Mouse (Mus musculus) common myeloid progenitor, adult 5-6 weeks (primary cell): ENCODE measurements around the gene Gng12. TPM values are rescaled to one million over a fixed set of nuclear protein-coding genes. Genes with fewer than 3 reads are reported as not detected.

Experiments used
- ATAC-seq: replicated peaks from 2 replicates; pipeline ENCODE4 v1.8.0; 2016; ENCODE audit warnings: low read depth, mild to moderate bottlenecking, moderate TSS enrichment, inconsistent platforms; ENCODE audit not compliant: poor library complexity, severe bottlenecking
- total RNA-seq: library from RNA; stranded (forward); fragments of 200-1000, 187-1606 nt; gene quantifications from 2 replicates; pipeline ENCODE4 v1.2.3, GENCODE M21; 2017

Gene Gng12
- total RNA-seq, 1 experiment from 2014 or later: 79.5 TPM

DNA sequence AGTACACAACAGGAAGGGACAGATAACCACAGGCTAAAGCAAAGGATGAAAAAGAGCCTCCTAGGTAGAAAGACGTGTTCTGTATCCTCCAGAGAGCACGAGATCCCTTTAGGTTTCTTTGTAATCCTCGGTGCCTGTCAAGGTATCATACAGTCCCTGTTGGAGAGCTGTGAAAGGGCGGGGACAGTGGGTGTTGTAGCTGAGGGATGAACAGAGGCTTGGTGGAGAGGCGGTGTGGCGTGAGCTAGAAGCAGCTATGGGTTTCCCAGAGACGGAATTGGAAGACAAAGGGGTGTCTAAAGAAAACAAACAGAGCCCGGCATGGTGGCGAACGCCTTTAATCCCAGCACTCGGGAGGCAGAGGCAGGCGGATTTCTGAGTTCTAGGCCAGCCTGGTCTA lies 89.9 kb downstream of the Gng12 start:
- ATAC-seq: no peak

DNA sequence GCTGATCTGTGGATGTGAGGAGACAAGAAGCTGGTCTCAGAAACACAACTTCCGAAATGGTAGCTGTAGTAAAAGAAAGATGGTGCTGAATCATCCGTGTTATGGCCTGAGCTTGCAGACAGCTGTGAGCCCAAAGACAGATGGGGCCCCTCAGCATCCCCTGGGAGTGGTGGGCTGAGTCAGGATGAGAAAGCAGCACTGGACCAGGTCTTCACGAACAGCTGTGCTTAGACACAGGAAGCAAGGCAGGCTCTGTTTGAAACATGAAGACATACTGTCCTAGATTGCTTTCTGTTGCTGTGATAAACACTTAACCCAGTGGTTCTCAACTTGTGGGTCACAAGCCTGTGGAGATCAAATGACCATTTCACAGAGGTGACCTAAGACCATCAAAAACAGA lies 91.4 kb downstream of the Gng12 start:
- ATAC-seq: no peak; the same call in 1 of the 2 replicates

DNA sequence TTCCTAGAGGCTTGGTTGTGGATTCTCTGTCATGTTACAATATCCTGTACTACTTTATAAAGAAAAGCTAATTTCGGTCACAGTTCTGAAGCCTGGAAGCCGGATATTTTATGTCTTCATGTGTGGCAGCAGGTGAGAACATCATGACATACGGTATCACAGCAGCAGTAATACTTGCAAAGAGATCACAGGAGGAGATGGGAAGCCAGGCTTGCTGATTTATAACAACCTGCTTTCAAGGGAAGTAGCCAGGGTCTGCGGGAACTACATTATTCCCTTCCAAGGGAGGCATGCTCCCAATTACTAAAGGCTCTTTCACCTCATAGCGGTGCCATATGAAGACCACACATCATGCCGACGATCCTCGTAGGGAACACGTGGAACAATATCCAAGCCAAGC lies 92.2 kb downstream of the Gng12 start:
- ATAC-seq: no peak

DNA sequence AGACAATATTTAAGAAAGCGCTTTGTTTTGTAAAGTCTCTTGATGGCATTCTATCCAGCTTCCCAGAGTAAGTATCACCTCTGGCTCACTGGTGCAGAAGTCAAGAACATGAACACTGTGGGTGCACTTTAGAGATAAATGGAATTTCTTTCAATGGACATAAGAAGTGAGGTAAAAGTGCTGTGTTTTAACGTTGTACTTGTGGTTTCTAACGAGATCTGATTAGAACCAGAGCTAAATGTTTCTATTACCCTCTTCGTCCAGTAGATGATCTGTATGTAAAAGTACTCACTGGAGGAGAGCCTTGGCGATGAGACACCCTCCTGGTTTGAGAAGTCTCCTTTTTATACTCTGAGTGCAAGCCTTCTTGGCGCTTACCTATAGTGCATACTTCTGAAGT lies 92.8 kb downstream of the Gng12 start:
- peak; percentile 34 for ATAC-seq

DNA sequence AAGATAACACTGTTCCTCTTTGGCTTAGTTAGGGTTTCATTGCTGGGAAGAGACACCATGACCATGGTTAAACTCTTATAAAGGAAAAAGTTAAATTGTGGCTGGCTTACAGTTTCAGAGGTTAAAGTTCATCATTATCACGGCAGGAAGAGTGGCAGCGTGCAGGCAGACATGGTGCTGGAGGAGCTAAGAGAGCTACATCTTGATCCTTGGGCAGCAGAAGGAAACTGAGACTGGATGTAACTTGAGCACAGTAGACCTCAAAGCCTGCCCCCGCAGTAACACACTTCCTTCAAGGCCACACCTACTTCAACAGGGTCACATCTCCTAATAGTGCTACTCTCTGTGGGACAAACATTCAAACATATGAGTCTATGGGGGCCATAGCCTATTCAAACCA lies 93.3 kb downstream of the Gng12 start:
- ATAC-seq: 0 out of 2 replicates have a peak, but pooled peaks have one; percentile 33

DNA sequence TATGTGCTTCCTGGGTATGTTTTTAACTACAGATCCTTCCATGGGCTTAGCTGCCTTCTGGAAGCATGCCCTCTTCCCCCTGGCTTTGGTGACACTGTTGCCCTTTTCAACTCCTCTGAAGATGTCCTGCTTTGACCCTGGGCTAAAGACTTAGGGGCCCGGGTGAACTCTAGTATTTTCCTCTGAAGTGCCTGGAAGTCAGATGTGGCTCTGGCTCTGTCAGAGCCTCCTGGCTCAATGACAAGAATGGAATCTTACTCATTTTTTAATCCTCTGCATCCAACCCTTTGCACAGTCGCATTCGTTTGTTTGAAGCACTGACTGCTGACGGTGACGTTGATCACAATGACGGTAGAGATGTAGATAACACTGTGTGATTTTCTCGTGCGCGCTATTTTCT lies 96.0 kb downstream of the Gng12 start:
- no peak for ATAC-seq

DNA sequence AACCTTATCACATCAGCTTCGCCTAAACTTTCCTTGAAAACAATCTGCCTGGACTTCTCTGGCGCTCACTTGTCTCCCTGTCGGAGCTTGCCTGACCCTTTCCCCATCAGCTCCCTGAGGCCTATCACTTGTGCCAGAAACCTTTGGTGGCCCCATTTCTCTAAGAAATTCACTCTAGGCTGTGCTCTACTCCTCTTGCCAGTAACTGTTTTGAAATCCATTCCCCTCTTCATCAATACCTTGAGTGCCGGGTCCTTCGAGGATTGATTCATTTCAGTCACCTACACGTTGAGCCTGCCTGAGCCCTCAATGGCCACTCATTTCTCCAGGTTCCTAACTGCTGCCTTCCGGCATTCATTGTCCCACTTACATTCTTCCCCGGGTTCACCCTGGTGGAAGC lies 96.6 kb downstream of the Gng12 start:
- no peak for ATAC-seq

DNA sequence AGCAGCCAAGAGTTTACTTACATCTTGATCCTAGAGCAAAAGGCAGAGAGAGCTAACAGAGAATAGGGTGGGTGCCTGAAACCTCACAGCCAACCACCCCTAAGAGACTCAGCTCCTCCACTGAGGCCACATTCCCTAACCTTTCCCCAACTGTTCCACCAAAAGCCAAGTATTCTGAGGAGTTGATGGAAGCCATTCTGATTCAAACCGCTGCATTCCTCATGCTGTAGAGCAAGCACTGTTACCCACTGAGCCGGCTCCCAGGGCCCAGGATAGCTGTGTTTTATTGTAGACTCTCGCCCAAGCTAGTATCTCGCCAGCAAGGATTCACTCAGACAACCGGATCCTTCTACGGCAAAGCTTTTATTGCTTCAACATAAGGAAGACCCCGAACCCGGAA lies 98.8 kb downstream of the Gng12 start:
- no peak for ATAC-seq

DNA sequence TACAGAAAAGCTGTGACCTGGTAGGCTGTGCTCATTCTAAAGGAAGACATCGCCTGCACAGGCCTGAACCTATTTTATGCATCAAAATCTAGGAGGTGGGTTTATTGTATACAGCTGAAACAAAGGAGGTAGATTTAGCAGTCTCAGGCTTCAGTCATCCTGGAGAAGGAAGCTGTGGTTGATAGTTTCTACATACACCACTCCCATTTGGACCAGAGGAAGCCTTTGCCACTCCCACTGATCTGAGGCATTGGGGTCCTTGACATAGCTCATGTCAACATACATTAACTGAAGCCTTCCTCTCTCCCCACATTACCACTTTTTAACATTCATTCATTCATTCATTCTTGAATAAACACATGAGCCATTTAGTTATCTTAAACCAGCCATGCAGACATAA lies 99.6 kb downstream of the Gng12 start:
- ATAC-seq: peak; percentile 86

DNA sequence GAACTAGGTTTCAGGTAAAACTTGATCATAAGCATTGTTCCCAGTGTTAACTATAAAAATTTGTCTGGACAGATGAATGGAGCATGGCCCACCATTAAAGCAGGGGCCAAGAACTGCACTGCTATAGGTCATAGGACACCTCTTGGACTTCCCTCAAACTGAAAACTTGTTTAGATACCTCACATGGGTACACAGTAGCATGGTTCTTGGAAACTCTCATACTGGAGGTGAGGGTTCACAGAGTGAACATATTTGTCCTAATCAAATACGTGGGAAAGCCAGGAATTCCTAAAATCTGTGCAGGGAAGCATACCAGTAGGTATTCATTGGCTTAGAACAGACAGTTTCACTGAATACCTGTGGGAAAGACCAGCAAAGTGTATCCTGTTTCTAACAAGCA lies 100.1 kb downstream of the Gng12 start:
- ATAC-seq: no peak

DNA sequence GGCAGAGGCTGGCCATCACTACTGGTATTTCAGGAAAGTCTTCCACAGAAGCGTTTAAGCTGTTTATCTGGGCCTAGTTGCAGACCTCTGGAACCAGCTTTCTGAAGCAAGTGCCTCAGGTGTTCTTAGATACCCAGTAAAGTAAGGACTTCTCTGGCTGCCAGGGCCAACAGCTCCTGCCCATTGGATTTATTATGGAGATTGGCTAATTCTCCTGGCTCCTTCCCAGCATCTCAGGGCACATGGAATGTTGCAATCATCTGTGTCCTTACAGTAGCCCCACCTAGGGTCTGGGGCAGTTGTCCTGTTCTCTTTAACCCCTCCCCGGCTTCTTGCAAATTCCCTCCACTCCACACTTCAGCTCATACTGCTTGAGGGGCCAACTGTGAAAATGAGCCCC lies 102.4 kb downstream of the Gng12 start:
- ATAC-seq: no peak

DNA sequence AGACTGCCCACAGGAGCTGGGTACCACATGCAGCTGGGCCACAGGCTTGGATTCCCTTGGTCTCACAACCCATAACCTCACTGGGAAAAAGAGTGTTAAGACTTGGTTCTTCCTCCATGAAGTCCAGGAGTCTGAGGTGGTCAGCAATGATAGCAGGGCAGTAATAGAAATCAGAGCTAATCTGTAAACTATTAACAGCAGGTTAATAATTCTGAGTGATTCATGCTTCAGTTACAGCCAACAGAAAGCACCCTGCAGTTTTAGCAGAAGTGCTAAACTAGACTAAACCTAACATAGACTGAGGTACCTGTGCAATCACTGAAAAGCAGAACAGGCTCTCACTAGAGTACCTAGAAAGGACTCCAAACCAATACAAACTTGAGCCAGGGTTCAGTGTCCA lies 103.6 kb downstream of the Gng12 start:
- ATAC-seq: no peak

DNA sequence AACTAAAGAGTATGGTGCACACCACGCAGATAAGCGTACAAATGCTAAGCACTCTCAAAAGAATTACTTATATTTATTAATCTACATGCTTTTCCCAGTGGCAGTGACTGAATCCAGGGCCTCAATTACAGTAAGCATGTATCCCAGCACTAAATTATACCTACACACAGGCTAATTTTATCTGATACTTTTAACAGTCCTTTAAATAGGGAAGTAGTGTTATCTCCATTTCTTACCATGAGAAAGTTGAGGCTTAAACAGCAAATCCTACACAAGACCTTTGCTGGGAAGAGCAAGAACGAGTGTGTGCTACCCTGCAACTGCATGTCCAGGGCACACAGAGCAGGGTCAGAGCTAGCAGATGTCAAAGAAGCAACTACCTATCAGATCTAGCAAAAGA lies 113.7 kb downstream of the Gng12 start:
- peak; percentile 22; the same call in 1 of the 2 replicates for ATAC-seq

DNA sequence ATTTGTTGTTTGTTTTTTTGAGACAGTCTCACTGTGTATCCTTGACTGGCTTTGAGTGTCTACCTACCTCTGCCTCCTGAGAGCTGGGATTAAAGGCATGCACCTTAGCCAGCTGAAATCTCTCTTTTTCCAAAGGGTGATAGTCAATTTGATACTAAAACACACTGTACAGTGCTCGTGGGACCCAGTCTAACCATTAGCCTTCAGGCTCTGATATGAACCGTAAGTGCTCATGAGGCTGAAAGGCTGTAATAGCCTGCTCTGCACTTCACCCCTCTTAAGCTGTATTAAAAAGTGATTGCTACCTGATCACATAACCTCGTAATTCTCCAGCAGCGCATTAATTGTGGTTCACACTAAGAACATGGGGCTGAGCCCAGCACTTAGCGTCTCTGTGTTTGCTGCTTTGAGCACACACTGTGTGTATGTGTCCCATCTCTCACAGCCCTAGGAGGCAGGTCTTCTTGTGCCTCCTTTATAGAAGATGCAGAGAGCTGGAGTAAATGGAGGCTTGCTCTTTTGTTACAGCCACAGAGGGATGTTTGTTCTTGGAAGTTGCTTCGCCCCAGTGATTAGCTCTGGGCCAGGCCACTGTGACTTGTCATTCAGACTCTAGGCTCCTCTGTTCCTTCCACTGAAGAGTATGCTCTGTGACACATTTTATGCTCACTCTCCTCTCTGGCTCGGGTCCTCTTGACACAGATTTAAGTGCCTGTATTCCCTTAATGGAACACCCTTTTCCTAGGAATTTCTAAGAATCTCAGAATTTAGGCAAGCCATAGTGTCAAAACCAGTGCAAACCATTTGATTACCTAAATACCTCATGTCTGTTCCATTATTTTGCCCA lies 114.4 kb downstream of the Gng12 start:
- ATAC-seq: no peak

DNA sequence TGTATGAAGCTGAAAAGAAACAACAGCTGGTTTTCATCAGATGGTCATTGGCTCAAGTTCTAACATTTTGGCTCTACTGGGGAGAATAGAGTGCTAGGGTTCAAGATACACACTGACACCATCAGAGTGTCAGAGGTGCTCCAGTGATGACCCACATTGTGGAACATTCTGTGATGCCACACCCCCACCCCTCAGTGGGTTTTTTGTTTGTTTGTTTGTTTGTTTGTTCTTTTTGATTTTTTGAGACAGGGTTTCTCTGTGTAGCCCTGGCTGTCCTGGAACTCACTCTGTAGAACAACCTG lies 115.0 kb downstream of the Gng12 start:
- no peak for ATAC-seq

DNA sequence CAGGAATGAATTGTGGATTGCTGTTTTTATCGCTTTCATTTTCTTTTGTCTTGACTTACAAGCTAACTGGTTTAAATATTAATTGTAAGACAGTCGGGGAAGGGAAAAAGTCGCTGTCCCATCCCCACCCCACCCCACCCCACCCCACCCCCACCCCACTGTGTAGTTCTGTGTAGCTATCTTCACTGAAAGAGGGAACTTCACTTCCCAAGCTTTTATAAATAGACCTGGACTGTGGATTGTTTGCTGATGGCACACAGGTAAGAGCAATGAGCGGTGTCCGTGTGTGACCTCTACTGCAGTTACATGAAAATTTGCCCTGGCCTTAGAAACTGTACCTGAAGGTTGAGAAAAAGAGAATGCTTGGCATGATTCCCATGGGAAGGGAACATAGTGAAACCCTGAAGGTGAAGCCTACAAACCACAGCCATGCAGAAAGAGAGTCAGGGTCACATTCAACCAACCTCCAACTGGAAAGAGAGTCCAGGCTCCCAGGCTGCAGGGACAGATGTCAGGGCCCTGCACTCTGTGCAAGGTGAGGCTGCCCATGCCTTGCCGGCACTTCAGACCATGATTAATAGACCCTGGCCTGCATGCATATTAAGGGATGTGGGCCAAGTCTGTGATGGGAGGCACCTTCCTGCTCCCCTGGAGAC lies 117.2 kb downstream of the Gng12 start:
- ATAC-seq: no peak

DNA sequence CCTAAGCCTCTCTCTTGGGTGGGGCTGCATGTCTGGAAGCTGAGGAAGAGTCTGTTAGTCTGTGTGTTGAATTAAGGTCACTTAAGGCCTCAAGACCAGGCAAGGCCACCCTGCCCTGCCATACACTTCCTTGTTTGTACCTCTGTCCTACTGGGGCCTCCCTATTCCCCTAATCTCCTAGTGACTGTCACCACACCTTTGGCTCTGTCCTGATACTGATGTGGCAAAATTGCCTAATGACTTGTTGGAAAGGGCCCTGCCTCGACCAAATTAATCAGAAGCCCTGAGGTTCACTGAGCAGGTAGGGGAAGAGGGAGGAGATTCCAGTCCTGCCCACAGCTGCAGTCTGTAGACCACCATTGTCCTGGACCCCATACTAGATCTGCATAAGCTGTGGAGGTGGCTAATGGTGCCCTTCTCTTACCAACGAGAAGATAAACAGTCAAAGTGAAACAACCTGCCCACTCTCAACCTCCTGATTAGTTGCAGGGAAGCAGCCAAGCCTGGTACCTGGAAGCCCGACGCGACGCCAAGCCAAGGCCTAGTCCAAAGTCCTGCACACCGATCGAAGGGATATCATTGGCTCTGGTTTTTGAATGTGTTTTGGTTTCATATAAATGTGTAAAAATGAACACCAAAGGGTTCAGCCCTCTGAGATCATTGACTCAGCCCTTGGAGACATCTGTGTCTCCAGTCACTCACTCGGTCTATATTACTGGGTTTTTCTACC lies 117.9 kb downstream of the Gng12 start:
- no peak for ATAC-seq

DNA sequence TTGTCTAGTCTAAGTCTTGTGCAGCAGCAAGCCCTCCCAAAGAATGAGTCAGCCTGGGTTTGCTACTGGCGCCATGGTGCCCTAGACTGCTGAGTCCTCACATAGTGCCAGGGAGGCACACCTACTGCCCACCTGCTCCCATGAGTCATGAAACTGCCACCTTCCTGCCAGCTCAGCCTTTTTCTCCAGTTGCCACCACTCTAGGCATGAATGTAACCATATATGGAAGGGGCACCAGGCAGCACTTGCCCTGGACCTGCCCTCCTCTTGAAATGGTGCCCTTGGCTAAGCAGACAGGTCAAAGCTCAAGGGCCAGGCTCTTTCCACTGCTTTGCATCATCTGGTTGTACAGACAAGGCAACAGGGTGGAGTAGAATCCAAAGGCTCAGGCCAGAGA lies 118.5 kb downstream of the Gng12 start:
- no peak for ATAC-seq

DNA sequence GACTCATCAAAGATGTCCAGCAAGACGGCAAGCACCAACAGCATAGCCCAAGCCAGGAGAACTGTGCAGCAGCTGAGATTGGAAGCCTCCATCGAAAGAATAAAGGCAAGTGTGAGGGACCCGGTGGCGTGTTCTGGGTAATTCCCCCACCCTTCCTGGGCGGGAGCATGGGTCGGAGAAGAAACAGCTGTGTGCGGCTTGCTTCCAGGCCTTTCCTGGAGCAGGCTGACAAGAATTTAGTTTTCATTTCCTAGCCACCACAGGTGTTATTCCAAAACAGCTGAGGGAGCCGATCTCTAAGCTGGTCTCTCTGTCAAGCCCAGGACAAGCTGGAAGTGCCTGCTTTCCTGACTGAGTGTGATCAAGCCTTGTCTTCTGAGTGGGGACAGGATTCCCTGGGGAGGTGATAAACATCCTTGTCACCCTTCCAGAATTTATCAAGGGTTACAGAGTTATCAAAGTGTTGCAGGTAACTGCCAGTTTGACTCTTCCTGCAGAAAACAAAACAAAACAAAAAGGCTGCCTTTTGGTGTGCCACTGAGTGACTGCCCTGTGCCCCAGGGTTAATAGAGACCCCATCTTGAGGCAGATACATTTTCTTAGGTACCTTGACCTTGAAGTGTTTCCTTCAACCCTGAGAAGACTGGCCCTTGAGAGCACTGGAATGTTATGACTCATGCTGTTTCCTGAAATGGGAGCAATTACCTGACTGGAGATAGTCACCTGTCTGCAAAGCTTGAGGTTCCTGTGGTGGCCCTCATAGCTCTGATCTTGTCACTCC lies 119.7 kb downstream of the Gng12 start:
- ATAC-seq: no peak

DNA sequence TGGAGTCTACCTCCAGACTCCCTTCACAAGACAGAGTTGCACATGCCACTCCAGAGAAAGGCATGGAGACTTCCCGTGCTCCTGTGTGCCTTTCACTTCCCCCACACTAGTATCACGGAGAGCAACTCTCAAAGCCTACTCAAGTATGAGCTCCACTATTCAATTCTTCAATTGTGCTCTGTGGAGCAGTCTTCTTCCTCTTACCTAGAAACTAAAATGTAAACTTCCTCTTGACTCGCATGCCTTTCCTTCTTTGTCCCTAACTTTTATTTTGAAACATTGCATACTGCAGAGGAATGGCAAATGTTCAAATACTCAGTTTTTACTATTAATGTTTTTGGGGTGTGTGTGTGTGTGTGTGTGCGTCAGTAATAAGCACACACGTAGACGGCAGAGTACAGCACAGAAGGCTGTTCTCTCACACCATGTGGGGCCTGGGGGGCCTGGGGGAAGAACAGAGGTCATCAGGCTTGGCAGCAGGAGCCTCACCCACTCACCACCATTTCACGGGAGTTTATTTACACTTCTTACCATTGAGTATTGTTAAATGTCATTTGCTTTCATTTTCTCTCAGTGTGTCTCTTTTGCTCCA lies 120.4 kb downstream of the Gng12 start:
- ATAC-seq: no peak
